Mouse (Mus musculus): Measurements from ENCODE around the gene Sphkap.

The Sphkap gene

GRCm38 (mm10) chr1:83408021-83408464, at the start of gene Sphkap:
Gene Sphkap, minus strand, starts transcription at chr1:83408200.
- DNase-seq (ENCODE audit: low spot score in 2 of 2) = peak; percentile 10 to 11

DNA sequence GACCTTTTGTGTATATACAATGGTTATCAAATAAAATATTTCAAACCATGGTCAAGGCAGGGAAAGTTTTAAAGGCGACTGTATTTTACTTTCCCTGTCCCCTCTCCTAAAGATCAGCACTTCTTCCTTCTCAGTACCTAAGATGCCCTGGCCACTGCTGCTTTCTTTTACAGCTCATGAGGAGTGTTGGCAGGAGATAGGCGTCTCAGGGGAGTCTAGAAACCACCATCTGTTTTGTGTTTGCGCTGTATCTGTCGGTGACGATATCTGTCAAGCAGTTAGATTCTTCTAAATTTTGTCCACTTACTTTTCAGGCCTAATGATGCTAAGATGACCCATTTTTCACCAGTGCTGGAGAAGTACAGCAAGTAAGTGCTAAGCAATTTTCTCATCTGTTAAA, 43.3 kb upstream of the Sphkap start:
- peak in 1 of 2 experiments; percentile 0 for DNase-seq (ENCODE audit: low spot score in 2 of 2)

GRCm38 (mm10) chr1:83440422-83440821, 32.4 kb upstream of the Sphkap start:
- no peak for DNase-seq (ENCODE audit: low spot score in 2 of 2)

DNA sequence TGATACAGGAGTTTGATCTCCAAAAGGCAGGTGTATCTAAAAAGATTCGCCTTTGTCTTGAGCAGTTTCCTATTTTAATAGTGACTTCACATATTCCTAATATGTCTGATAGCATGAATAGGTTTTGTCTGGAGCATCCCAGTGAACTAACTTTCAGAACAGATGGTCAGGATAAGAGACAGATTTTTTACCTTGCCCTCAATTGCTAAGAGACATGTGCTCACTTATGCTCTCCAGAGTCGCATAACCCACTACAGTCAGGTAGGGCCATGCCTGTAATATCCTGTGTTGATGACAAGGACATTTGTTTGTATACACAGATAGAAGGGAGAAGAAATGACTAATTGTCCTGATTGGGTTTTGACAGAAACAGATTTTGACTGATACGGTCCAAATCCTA, 25.9 kb upstream of the Sphkap start:
- no peak for DNase-seq (ENCODE audit: low spot score in 2 of 2)

- DNase-seq (ENCODE audit: low spot score in 2 of 2) = no peak
Measured at GRCm38 (mm10) chr1:83429866-83430265, 21.9 kb upstream of the Sphkap start.

DNA sequence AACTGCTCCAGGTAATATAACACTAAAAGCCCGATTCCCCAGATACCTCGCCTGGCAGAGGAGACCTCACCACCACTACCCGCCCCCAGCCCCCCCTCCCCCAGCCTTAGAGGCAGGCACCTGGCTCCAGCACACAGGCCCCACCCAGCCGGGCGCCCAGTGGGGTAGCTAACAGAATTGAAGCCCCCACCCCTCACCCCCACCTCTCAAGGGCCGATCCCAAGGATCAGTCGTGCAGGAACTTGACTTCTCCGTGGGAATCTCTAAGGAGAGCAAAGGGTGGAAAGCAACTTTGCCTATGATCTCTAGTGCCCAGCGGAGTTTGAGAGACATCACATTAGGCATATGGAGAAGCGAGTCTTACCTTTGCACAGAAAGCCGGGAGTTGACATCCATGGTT, 384 bp downstream of the Sphkap start:
- DNase-seq (ENCODE audit: low spot score in 2 of 2) = no peak

GRCm38 (mm10) chr1:83406882-83407549, 984 bp downstream of the Sphkap start:
- DNase-seq (ENCODE audit: low spot score in 2 of 2) = no peak

- DNase-seq (ENCODE audit: low spot score in 2 of 2) = no peak
Measured at GRCm38 (mm10) chr1:83401079-83401478, 6.9 kb downstream of the Sphkap start.

- DNase-seq (ENCODE audit: low spot score in 2 of 2) = no peak
Measured at GRCm38 (mm10) chr1:83396284-83396683, 11.7 kb downstream of the Sphkap start.

- peak in 1 of 2 experiments; percentile 1 for DNase-seq (ENCODE audit: low spot score in 2 of 2)
Measured at GRCm38 (mm10) chr1:83395559-83395958, 12.4 kb downstream of the Sphkap start.

GRCm38 (mm10) chr1:83389419-83389818, 18.6 kb downstream of the Sphkap start:
- DNase-seq (ENCODE audit: low spot score in 2 of 2) = no peak

GRCm38 (mm10) chr1:83377404-83377803, 30.6 kb downstream of the Sphkap start:
- DNase-seq (ENCODE audit: low spot score in 2 of 2) = no peak

DNA sequence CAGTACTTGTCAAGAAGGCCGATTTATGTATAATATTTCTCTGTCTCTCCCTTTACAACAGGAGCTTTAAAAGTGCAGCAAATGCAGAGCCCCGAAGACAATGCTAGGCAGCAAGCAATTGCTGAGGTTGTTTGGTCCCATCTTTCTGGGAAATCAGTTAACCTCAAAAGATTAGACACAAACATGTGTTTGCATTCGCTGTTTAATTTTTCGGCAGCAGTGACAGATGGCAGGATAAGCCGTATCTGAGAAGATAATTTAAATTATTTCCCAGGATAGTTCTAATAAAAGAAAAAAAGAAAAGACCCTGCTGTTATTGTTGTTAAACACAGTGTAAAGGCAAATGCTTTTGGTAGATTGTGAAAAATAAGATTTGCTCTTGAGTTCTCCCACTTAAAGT, 41.5 kb downstream of the Sphkap start:
- no peak for DNase-seq (ENCODE audit: low spot score in 2 of 2)

DNA sequence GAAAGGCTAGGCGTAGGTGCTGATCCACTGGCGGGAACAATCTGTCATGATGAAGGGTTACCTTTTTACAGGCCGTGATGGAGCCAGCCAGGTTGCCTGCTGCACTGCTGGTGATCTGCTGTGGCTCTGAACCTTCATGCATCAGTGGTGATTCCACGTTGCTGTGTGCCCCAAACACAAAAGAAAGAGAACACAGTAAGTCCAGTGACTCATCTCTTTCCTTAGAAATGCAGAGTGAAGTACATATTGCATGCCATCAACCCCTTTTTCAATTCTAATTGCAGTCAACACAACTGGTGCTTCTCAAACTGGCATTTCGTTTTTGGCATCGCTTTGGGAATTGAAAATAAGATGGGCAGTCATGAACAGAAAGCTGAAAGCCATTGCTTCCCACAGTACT, 45.8 kb downstream of the Sphkap start:
- DNase-seq (ENCODE audit: low spot score in 2 of 2) = no peak

GRCm38 (mm10) chr1:83346453-83346852, 61.5 kb downstream of the Sphkap start:
- DNase-seq (ENCODE audit: low spot score in 2 of 2) = no peak

DNA sequence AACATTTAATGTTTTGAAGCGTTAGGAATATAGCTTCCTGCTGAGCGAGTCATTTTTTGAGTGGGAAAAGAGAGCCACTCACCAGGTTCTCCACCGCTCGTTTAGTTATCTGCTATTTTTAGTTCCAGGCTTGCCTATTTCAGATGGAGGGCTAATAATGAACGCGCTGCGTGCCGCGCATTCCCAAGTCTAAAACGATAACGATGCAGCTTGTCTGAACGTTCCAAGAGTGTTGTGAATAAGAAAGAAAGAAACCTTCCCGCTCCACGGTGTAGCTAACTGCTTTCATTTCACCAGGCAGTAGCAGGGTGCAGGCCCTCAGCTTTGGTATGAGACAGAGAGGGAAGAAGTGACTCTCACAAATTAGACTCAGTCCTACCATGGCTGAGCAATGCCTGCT, 62.4 kb downstream of the Sphkap start:
- DNase-seq (ENCODE audit: low spot score in 2 of 2) = no peak

DNA sequence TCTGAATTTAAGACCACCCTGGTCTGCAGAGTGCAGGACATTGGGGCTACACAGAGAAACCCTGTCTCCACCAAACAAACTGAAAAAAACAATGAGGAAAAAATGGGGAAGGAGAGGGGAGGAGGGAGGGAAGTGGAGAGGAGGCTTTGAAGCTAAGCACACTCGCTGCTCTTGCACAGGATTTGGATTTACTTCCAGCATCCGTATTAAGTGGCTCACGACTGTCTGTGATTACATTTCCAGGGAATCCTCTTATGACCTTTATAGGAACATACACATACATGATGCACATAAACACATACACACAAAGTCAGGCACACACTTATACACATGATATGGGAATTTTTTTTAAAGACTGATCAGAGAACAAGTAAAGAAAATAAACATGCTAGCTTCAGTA, 62.9 kb downstream of the Sphkap start:
- DNase-seq (ENCODE audit: low spot score in 2 of 2) = no peak

DNA sequence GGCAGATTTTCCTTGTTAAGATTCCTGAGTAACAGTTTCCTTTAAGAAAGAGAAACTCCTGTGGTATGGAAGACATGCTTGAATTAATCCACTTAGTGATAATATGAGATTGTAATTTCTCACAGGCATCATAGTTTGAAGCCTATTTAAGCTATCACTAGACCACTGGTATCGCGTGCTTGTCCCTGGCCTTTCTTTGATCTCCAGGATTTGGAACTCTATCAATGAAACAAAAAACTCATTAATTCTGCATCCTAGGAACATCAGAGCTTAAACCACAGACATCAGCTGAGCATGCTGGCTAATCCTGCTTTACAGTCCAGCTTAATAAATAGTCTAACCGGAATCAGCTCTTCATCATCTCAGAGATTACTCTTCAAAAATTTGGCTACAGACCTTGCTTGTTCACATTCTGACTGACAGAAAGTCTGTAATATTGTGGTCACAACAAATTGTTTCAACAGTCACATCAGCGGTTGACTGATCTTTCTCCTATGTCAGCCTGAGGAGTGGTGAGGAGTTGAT, 65.2 kb downstream of the Sphkap start:
- no peak for DNase-seq (ENCODE audit: low spot score in 2 of 2)

GRCm38 (mm10) chr1:83339358-83339757, 68.6 kb downstream of the Sphkap start:
- no peak for DNase-seq (ENCODE audit: low spot score in 2 of 2)

DNA sequence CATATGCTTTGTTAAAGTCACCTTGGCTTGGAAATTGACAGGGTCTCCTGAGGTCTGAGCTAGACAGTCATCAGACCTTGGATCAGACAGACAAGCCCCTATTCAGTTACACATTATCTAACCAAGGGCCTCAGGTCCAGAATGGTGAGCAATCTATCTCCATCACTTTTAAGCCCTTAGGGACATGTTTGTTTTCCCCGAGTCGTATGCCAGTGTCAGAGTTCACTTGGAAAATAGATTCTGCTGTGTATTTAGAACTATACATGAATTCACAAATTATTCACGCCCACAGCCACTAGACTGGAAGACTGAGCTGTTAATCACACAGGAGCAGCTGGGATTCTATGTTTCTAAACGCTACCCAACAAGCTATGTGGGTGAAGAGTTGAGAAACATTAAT, 91.1 kb downstream of the Sphkap start:
- no peak for DNase-seq (ENCODE audit: low spot score in 2 of 2)

DNA sequence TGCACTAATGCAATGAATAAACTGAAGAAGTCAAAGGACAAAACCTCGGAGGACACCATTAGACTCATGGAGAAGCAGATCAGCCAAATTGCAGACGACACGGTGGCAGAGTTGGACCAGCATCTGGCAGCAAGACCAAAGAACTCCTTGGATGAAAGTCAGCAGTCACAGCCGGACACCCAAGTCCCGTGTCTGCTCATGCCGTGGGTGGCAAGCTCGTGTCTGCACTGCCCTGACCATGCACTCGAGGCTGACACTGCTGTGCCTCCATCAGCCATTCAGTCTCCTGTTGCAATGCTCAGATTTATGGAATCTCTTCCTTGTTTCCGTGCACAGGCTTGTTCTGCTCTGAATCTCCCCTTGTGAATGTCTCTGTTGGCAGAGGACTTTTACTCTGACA, 92.9 kb downstream of the Sphkap start:
- DNase-seq (ENCODE audit: low spot score in 2 of 2) = no peak

- DNase-seq (ENCODE audit: low spot score in 2 of 2) = no peak
Measured at GRCm38 (mm10) chr1:83311607-83312295, 96.2 kb downstream of the Sphkap start.

Measured in heart, adult 9 months (tissue).